Mouse (Mus musculus): ENCODE data around the gene Dmrtc1b. TPM values are rescaled to one million over a fixed set of nuclear protein-coding genes. Genes with fewer than 3 reads are reported as not detected.
"Not testable (repeated sequence)": the region's sequence is repeated elsewhere in the genome, so short reads cannot be mapped to it uniquely, and the experiment has no call there.

Gene Dmrtc1b
- not detected in 3 replicates for total RNA-seq (2017)

- ATAC-seq (replicated peaks; ENCODE audit: insufficient number of reproducible peaks, low FRiP score, low TSS enrichment, poor library complexity, severe bottlenecking), result not testable (repeated sequence)
Measured at GRCm38 (mm10) chrX:102707535-102707934, at the start of gene Dmrtc1b, which contains the start of gene Gm9112. TSS of gene Dmrtc1b (plus strand) at chrX:102707865. TSS of gene Gm9112 (minus strand) at chrX:102707635.

- ATAC-seq (replicated peaks; ENCODE audit: insufficient number of reproducible peaks, low FRiP score, low TSS enrichment, poor library complexity, severe bottlenecking), result no peak
Measured at GRCm38 (mm10) chrX:102660712-102661111, 47.0 kb upstream of the Dmrtc1b start.

GRCm38 (mm10) chrX:102666641-102667040 lies 41.0 kb upstream of the Dmrtc1b start:
- no peak for ATAC-seq (replicated peaks; ENCODE audit: insufficient number of reproducible peaks, low FRiP score, low TSS enrichment, poor library complexity, severe bottlenecking)

GRCm38 (mm10) chrX:102684706-102685105 lies 23.0 kb upstream of the Dmrtc1b start:
- ATAC-seq (replicated peaks; ENCODE audit: insufficient number of reproducible peaks, low FRiP score, low TSS enrichment, poor library complexity, severe bottlenecking), result not testable (repeated sequence)

- not testable (repeated sequence) for ATAC-seq (replicated peaks; ENCODE audit: insufficient number of reproducible peaks, low FRiP score, low TSS enrichment, poor library complexity, severe bottlenecking)
Measured at GRCm38 (mm10) chrX:102686872-102687271, 20.8 kb upstream of the Dmrtc1b start, which contains the start of gene Gm3880. TSS of gene Gm3880 (minus strand) at chrX:102686972.

- ATAC-seq (replicated peaks; ENCODE audit: insufficient number of reproducible peaks, low FRiP score, low TSS enrichment, poor library complexity, severe bottlenecking), result not testable (repeated sequence)
Measured at GRCm38 (mm10) chrX:102689252-102689651, 18.4 kb upstream of the Dmrtc1b start.

- not testable (repeated sequence) for ATAC-seq (replicated peaks; ENCODE audit: insufficient number of reproducible peaks, low FRiP score, low TSS enrichment, poor library complexity, severe bottlenecking)
Measured at GRCm38 (mm10) chrX:102700636-102701035, 7.0 kb upstream of the Dmrtc1b start.

- ATAC-seq (replicated peaks; ENCODE audit: insufficient number of reproducible peaks, low FRiP score, low TSS enrichment, poor library complexity, severe bottlenecking), result not testable (repeated sequence)
Measured at GRCm38 (mm10) chrX:102724226-102724625, 16.6 kb downstream of the Dmrtc1b start.

Other genes with a start within 250 kb of the Dmrtc1b start
- 6.2 to 13.0 TPM (median 7.1 TPM) in 3 replicates for gene Hdac8, start 202.5 kb upstream of the Dmrtc1b start, total RNA-seq (2017)
- 5.2 to 6.7 TPM (median 6.1 TPM) in 3 replicates for gene Phka1, start 63.6 kb upstream of the Dmrtc1b start, total RNA-seq (2017)
- not detected in 3 replicates for gene Gm3880, start 20.9 kb upstream of the Dmrtc1b start, total RNA-seq (2017)
- gene Gm9112, start 230 bp upstream of the Dmrtc1b start, total RNA-seq (2017), result not detected in 3 replicates
- gene Dmrtc1c1, start 95.1 kb downstream of the Dmrtc1b start, total RNA-seq (2017), result not detected in 3 replicates
- gene Dmrtc1c2, start 146.8 kb downstream of the Dmrtc1b start, total RNA-seq (2017), result not detected in 3 replicates
- not detected in 3 replicates for gene 1700031F05Rik, start 160.1 kb downstream of the Dmrtc1b start, total RNA-seq (2017)
- not detected in 3 replicates for gene Dmrtc1a, start 200.8 kb downstream of the Dmrtc1b start, total RNA-seq (2017)
- gene 1700011M02Rik, start 201.0 kb downstream of the Dmrtc1b start, total RNA-seq (2017), result not detected in 3 replicates
- not detected in 3 replicates for gene 1700018G05Rik, start 220.5 kb downstream of the Dmrtc1b start, total RNA-seq (2017)

Measured in monocyte, adult 5-6 weeks (primary cell).